Mouse (Mus musculus): ENCODE measurements around the gene Grin2a. TPM values are rescaled to one million over a fixed set of nuclear protein-coding genes. Genes with fewer than 3 reads are reported as not detected.

Grin2a gene
- polyA plus RNA-seq, 1 experiment from 2014 or later: 0.06 TPM

DNA sequence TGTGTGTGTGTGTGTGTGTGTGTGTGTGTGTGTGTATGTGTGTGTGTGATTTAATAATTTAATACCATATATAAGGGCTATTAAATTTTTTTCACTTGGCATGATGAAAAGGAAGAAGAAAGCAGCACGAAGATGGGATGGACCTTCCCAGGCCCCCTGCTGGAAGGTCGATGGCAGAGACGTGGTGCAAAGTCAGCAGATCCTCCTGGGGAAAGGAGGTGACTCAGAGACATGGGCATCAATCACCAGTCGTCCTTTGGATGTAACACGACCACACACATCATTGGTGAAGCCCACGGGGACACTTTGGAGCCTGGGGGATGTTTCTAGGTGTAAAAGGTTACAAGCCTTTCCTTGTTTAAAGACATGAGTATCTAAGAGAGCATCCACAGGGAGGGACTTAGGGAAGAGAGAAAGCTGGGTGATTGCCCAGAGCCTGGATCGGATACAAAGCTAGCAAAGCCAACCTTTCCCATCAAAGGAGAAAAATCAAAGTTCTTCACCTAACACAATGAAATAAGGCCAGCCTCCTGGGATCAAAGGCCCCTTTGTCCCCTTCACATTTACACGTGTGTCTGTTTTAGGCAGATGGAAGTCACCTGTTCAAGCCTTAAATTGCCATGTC, 53.9 kb downstream of the Grin2a start:
- Histone ChIP-seq H3K36me3 (ENCODE audit: insufficient read depth, low read length) (no peaks in the 10 kb centered on the region), H3K27ac (ENCODE audit: low read length) (no peak overlapping the region), H3K9me3 (ENCODE audit: low read length) (no peaks in the 10 kb centered on the region), H3K4me1 (ENCODE audit: insufficient read depth, low read length) (no peaks in the 10 kb centered on the region), H3K9ac (replicated peaks; ENCODE audit: low read length) (no peak overlapping the region), H3K4me3 (ENCODE audit: low read length) (no peak overlapping the region), H3K4me2 (replicated peaks; ENCODE audit: low read depth, low read length) (no peak overlapping the region), H3K27me3 (ENCODE audit: insufficient read depth, low read length) (no peaks in the 10 kb centered on the region)
- ATAC-seq (ENCODE audit: low FRiP score, low TSS enrichment): no peak
- 21% methylated on average over 8 of the region's 8 CpGs for WGBS

DNA sequence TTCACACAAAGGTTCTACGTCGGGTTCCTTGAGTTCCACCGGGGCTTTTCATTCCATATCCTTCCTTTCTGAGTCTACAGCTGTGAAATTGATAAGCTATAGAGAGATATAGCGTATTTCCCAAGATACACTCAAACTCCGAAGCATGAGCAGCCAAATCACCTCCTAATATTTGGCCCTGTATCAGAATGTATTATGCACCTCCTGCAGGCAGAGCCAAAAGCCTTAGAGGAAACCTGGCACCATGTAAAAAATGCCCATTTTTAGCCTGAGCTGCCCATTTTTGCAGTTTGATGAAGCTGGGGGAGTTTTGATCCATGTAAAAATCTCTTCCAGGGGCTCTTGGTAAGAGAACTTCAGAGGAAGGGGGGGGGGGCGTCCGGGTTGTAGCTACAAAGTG, 54.6 kb downstream of the Grin2a start:
- Histone ChIP-seq H3K4me3 (ENCODE audit: low read length) (no peak overlapping the region), H3K4me2 (replicated peaks; ENCODE audit: low read depth, low read length) (no peak overlapping the region), H3K27ac (ENCODE audit: low read length) (no peak overlapping the region), H3K36me3 (ENCODE audit: insufficient read depth, low read length) (no peaks in the 10 kb centered on the region), H3K4me1 (ENCODE audit: insufficient read depth, low read length) (no peaks in the 10 kb centered on the region), H3K9ac (replicated peaks; ENCODE audit: low read length) (no peak overlapping the region), H3K27me3 (ENCODE audit: insufficient read depth, low read length) (no peaks in the 10 kb centered on the region), H3K9me3 (ENCODE audit: low read length) (no peaks in the 10 kb centered on the region)
- no peak for ATAC-seq (ENCODE audit: low FRiP score, low TSS enrichment)
- 87% methylated on average over 7 of the region's 7 CpGs for WGBS

DNA sequence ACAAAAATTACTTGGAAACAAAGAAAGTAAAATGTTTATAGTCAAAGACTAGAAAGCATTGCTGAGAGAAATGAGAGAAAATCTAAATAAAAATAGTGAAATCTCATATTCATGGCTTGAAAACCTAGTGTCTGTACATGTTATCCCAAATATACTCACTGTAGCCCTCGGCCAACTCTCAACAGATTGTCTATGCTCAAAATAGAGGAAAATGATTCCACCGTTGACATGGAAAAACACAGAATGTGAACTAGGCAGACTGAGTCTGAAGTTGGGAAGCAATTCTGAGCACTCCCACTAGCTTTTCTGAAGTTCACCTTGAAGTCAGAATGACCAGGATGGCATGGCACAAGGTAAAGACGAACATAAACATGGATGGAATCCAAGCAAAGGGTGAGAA, 84.7 kb downstream of the Grin2a start:
- H3K36me3 ChIP-seq (ENCODE audit: insufficient read depth, low read length): no peaks in the 10 kb centered on the region
- WGBS: 86% methylated on average over 3 of the region's 3 CpGs
- no peak overlapping the region for H3K9ac ChIP-seq (replicated peaks; ENCODE audit: low read length)
- H3K27me3 ChIP-seq (ENCODE audit: insufficient read depth, low read length): no peaks in the 10 kb centered on the region
- no peaks in the 10 kb centered on the region for H3K9me3 ChIP-seq (ENCODE audit: low read length)
- ATAC-seq (ENCODE audit: low FRiP score, low TSS enrichment): no peak
- H3K4me2 ChIP-seq (replicated peaks; ENCODE audit: low read depth, low read length): no peak overlapping the region
- H3K4me3 ChIP-seq (ENCODE audit: low read length): no peak overlapping the region
- H3K4me1 ChIP-seq (ENCODE audit: insufficient read depth, low read length): no peaks in the 10 kb centered on the region
- no peak overlapping the region for H3K27ac ChIP-seq (ENCODE audit: low read length)

DNA sequence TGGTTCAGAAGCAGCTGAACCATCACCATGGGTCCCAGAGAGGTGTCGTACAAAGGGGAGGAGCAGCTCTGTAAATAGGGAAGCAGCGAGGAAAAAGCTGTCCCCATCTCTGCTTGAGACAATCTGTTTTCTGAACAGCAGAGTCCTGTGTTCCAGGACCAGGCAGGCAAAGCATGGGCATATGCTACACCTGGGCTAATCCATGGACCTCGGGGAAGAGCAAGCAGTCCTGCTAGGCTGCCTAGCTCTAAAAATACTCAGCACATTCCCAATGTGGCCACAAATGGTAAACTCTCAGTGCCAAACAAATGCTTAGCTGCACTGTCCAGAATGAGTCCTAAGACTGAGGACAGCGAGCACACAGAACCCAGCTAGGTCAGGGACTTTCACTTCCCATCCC, 86.1 kb downstream of the Grin2a start:
- Histone ChIP-seq H3K9me3 (ENCODE audit: low read length) (no peaks in the 10 kb centered on the region), H3K27me3 (ENCODE audit: insufficient read depth, low read length) (no peaks in the 10 kb centered on the region), H3K27ac (ENCODE audit: low read length) (no peak overlapping the region), H3K4me2 (replicated peaks; ENCODE audit: low read depth, low read length) (no peak overlapping the region), H3K4me1 (ENCODE audit: insufficient read depth, low read length) (no peaks in the 10 kb centered on the region), H3K9ac (replicated peaks; ENCODE audit: low read length) (no peak overlapping the region), H3K4me3 (ENCODE audit: low read length) (no peak overlapping the region), H3K36me3 (ENCODE audit: insufficient read depth, low read length) (no peaks in the 10 kb centered on the region)
- ATAC-seq (ENCODE audit: low FRiP score, low TSS enrichment): no peak
- WGBS: 87% methylated on average over 4 of the region's 4 CpGs

DNA sequence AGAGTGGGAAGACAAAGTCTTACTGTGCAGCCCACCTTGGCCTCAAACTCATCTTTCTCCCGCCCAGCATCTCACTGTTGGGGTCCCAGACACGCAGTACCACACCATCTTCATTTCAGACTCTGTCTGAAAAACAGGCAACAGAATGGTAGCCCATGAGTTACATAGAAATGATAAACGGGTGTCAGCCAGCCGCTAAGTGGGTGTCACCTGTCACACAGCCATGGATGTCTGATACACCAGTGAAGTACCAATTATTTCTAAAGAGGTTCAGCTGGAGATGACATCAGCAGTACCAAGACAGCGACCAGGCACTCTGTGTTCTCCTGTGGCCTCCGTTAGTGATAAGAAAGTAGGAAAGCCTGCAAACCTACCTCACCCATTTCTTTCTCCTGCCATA, 90.9 kb downstream of the Grin2a start:
- Histone ChIP-seq H3K27me3 (ENCODE audit: insufficient read depth, low read length) (no peaks in the 10 kb centered on the region), H3K9ac (replicated peaks; ENCODE audit: low read length) (no peak overlapping the region), H3K4me3 (ENCODE audit: low read length) (no peak overlapping the region), H3K27ac (ENCODE audit: low read length) (no peak overlapping the region), H3K36me3 (ENCODE audit: insufficient read depth, low read length) (no peaks in the 10 kb centered on the region), H3K4me2 (replicated peaks; ENCODE audit: low read depth, low read length) (no peak overlapping the region), H3K4me1 (ENCODE audit: insufficient read depth, low read length) (no peaks in the 10 kb centered on the region), H3K9me3 (ENCODE audit: low read length) (no peaks in the 10 kb centered on the region)
- ATAC-seq (ENCODE audit: low FRiP score, low TSS enrichment): no peak
- 83% methylated on average over 6 of the region's 6 CpGs for WGBS

DNA sequence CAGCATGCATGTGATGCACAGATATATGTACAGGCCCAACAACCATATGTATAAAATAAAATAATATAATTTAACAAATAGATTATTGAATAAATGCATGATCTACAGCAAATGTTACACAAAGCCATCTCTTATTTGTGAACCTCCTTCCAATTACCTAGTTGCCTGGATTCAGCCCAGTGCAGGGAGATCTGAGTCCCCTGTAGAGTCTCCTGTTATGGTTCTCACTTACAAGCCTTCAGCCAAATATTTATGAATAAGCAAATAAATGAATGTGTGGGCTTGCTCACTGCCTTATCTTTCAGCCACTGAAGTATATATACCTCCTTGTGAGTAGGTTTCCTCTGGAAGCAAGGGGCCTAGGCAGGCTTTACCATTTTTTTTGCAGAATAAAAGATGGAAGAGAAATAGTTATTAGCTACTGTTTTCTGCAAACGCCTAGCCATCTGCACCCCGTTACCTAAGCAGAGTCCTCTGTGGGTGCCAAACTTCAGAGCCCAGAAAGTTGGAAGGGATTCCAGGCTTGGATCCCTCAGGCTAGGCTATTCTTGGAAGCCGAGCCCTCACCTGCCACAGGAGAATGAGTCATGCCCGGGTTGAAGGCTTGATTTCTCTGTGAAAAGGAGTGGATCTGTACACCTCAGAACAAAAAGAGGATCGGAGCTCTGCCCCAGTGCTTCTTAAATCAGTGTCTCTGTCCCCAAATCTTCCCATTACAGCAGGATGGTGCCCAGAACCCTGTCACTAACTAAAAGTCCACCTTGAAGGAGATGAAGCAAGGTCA, 92.5 kb downstream of the Grin2a start:
- Histone ChIP-seq H3K27me3 (ENCODE audit: insufficient read depth, low read length) (no peaks in the 10 kb centered on the region), H3K4me2 (replicated peaks; ENCODE audit: low read depth, low read length) (no peak overlapping the region), H3K4me3 (ENCODE audit: low read length) (no peak overlapping the region), H3K9me3 (ENCODE audit: low read length) (no peaks in the 10 kb centered on the region), H3K4me1 (ENCODE audit: insufficient read depth, low read length) (no peaks in the 10 kb centered on the region), H3K36me3 (ENCODE audit: insufficient read depth, low read length) (no peaks in the 10 kb centered on the region), H3K9ac (replicated peaks; ENCODE audit: low read length) (no peak overlapping the region), H3K27ac (ENCODE audit: low read length) (no peak overlapping the region)
- WGBS: 82% methylated on average over 5 of the region's 5 CpGs
- ATAC-seq (ENCODE audit: low FRiP score, low TSS enrichment): no peak

DNA sequence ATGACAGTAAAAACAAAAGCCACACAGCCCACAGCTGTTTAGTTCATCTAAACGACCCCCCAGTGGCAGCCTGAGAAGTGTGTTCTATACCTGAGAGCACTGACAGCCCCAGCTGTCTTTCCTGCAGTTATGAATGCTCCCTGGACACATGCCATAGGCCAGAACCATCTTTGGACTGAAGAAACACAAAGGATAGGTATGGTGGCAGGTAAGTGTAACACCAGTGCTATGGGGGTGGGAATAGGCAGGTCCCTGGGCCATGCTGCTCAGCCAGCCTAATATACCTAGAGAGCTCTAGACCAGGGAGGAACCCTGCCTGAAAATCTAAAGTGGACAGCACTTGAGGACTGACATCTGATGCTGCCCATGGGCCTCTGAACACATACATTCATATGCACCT, 93.9 kb downstream of the Grin2a start:
- H3K36me3 ChIP-seq (ENCODE audit: insufficient read depth, low read length): no peaks in the 10 kb centered on the region
- H3K9ac ChIP-seq (replicated peaks; ENCODE audit: low read length): no peak overlapping the region
- H3K4me3 ChIP-seq (ENCODE audit: low read length): no peak overlapping the region
- H3K9me3 ChIP-seq (ENCODE audit: low read length): no peaks in the 10 kb centered on the region
- H3K4me2 ChIP-seq (replicated peaks; ENCODE audit: low read depth, low read length): no peak overlapping the region
- no peaks in the 10 kb centered on the region for H3K27me3 ChIP-seq (ENCODE audit: insufficient read depth, low read length)
- WGBS: 41% methylated on average over 1 of the region's 1 CpGs
- no peak overlapping the region for H3K27ac ChIP-seq (ENCODE audit: low read length)
- no peak for ATAC-seq (ENCODE audit: low FRiP score, low TSS enrichment)
- H3K4me1 ChIP-seq (ENCODE audit: insufficient read depth, low read length): no peaks in the 10 kb centered on the region

DNA sequence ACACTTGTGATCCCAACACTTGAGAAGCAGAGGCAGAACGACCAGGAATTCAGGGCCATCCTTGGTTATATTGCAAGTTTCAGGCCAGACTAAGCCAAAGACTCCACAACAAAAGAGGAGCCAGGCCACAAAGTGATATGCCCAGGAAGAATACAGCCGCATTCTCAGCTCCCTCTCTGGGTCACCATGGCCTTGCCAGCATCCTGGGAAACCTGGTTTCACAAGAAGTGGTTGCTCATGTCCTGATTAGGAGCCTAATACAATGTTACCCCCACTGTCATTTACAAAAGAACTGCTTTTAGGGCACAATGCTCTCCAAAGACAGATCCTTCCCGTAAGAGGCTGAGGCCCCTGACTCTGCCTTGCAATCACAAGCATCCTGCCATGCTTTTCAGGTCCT, 94.4 kb downstream of the Grin2a start:
- H3K27me3 ChIP-seq (ENCODE audit: insufficient read depth, low read length): no peaks in the 10 kb centered on the region
- H3K27ac ChIP-seq (ENCODE audit: low read length): no peak overlapping the region
- no peak for ATAC-seq (ENCODE audit: low FRiP score, low TSS enrichment)
- no peak overlapping the region for H3K9ac ChIP-seq (replicated peaks; ENCODE audit: low read length)
- WGBS: 80% methylated on average over 3 of the region's 3 CpGs
- H3K36me3 ChIP-seq (ENCODE audit: insufficient read depth, low read length): no peaks in the 10 kb centered on the region
- no peak overlapping the region for H3K4me3 ChIP-seq (ENCODE audit: low read length)
- no peak overlapping the region for H3K4me2 ChIP-seq (replicated peaks; ENCODE audit: low read depth, low read length)
- H3K9me3 ChIP-seq (ENCODE audit: low read length): no peaks in the 10 kb centered on the region
- H3K4me1 ChIP-seq (ENCODE audit: insufficient read depth, low read length): no peaks in the 10 kb centered on the region

DNA sequence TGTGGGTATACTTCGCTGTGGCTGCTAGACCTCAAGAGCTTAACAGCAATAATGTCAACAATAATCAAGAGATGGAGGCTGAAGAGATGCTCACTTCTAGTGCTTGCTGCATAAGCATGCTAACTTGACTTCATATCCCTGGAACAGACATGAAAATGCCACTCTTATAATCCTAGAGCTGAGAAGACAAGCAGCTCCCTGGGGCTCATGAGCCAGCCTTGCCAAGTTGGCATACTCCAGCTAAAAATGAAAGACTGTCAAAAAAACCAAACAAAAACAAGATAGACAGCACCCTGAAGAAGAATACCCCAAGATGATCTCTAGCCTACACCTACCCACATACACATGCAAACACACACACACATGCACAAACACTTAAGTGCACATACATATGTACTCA, 95.2 kb downstream of the Grin2a start:
- 93% methylated on average over 1 of the region's 1 CpGs for WGBS
- Histone ChIP-seq H3K9ac (replicated peaks; ENCODE audit: low read length) (no peak overlapping the region), H3K4me2 (replicated peaks; ENCODE audit: low read depth, low read length) (no peak overlapping the region), H3K27ac (ENCODE audit: low read length) (no peak overlapping the region), H3K36me3 (ENCODE audit: insufficient read depth, low read length) (no peaks in the 10 kb centered on the region), H3K4me1 (ENCODE audit: insufficient read depth, low read length) (no peaks in the 10 kb centered on the region), H3K9me3 (ENCODE audit: low read length) (no peaks in the 10 kb centered on the region), H3K27me3 (ENCODE audit: insufficient read depth, low read length) (no peaks in the 10 kb centered on the region), H3K4me3 (ENCODE audit: low read length) (no peak overlapping the region)
- ATAC-seq (ENCODE audit: low FRiP score, low TSS enrichment): no peak

DNA sequence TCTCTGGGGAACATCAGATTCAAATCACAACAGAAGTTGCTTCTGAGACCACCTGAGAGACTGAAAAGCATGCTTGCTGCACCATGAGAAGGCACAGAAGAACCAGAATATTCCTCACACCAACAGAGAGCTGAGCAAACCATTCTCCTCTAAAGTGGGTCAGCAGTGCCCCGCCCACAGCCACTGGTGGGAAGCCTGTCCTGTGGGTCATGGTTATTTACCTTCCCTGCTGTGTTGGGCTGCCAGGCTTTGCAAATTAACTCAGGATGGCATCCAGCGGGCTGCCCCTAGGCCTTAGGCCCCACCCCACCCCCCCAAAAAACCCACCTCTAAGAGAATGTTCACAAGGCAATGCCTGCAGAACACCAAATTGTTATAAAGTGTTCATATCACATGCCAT, 96.2 kb downstream of the Grin2a start:
- Histone ChIP-seq H3K9ac (replicated peaks; ENCODE audit: low read length) (no peak overlapping the region), H3K27me3 (ENCODE audit: insufficient read depth, low read length) (no peaks in the 10 kb centered on the region), H3K27ac (ENCODE audit: low read length) (no peak overlapping the region), H3K36me3 (ENCODE audit: insufficient read depth, low read length) (no peaks in the 10 kb centered on the region), H3K4me1 (ENCODE audit: insufficient read depth, low read length) (no peaks in the 10 kb centered on the region), H3K9me3 (ENCODE audit: low read length) (no peaks in the 10 kb centered on the region), H3K4me2 (replicated peaks; ENCODE audit: low read depth, low read length) (no peak overlapping the region), H3K4me3 (ENCODE audit: low read length) (no peak overlapping the region)
- 86% methylated on average over 2 of the region's 2 CpGs for WGBS
- no peak for ATAC-seq (ENCODE audit: low FRiP score, low TSS enrichment)
